22 mouse cellular contexts compared by ENCODE assay signal in the genomic region with DNA sequence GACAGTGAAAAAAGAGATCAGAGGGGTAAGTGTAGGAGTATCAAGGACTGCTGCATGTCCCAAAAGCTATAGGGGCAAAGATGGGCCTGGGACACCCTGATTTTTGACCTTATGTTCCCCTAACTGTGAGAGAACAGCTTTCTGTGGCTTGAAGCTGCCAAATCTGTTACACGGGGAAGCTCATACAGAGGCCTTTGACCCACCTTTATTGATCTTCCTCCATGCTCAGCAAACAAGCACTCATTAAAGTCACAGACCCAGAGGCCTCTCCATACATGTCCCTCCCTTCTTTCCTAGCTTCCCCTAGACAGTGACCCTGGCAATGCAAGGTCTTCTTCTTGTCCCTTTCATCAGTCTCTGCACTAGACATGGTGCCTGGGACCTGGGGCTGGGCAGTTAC. TPM values are rescaled to one million over a fixed set of nuclear protein-coding genes. Genes with fewer than 3 reads are reported as not detected.
DNase-seq lines count a peak whose midpoint lies in the region; ATAC-seq lines count a peak whose summit lies in the region.
"Had no signal": no experiment of that assay in that cellular context is flagged by ENCODE, and none has a peak within 500 bp of the region (broad histone marks: within the 10 kb centered on the region; RNA-seq: fewer than 3 reads in every experiment).

No protein-coding gene starts in this region.

- H3K9ac ChIP-seq in liver, embryonic 13.5 days: no peak overlapping the region
- no peak overlapping the region for H3K9ac ChIP-seq in liver, embryonic 12.5 days
- no peak overlapping the region for H3K9ac ChIP-seq in intestine, embryonic 15.5 days
- H3K9ac ChIP-seq in liver, embryonic 16.5 days (ENCODE audit: low read depth, low read length): no peak overlapping the region
- no peak overlapping the region for H3K9ac ChIP-seq in stomach, embryonic 16.5 days (ENCODE audit: low read length)
- no peak overlapping the region for H3K9ac ChIP-seq in kidney, embryonic 16.5 days (replicated peaks; ENCODE audit: low read length)
- H3K9ac ChIP-seq: embryonic facial prominence, embryonic 15.5 days; hindbrain, embryonic 14.5 days had no signal

- H3K9me3 ChIP-seq in liver, embryonic 13.5 days (replicated peaks): no peaks in the 10 kb centered on the region
- H3K9me3 ChIP-seq in liver, embryonic 12.5 days (replicated peaks): no peaks in the 10 kb centered on the region
- no peaks in the 10 kb centered on the region for H3K9me3 ChIP-seq in intestine, embryonic 15.5 days
- H3K9me3 ChIP-seq in liver, embryonic 16.5 days (replicated peaks; ENCODE audit: control insufficient read depth, low read length): no peaks in the 10 kb centered on the region
- H3K9me3 ChIP-seq in stomach, embryonic 16.5 days (replicated peaks; ENCODE audit: control insufficient read depth, low read length): no peaks in the 10 kb centered on the region
- H3K9me3 ChIP-seq in kidney, embryonic 16.5 days (ENCODE audit: low read length): no peaks in the 10 kb centered on the region
- H3K9me3 ChIP-seq: embryonic facial prominence, embryonic 15.5 days; forebrain, embryonic 10.5 days; hindbrain, embryonic 10.5 days had no signal

- no peaks in the 10 kb centered on the region for H3K36me3 ChIP-seq in liver, embryonic 13.5 days
- H3K36me3 ChIP-seq in liver, embryonic 12.5 days: no peaks in the 10 kb centered on the region
- no peaks in the 10 kb centered on the region for H3K36me3 ChIP-seq in intestine, embryonic 15.5 days
- H3K36me3 ChIP-seq in liver, embryonic 16.5 days (ENCODE audit: control insufficient read depth, insufficient read depth): no peaks in the 10 kb centered on the region
- H3K36me3 ChIP-seq in stomach, embryonic 16.5 days (ENCODE audit: control insufficient read depth, insufficient read depth, low read length): no peaks in the 10 kb centered on the region
- H3K36me3 ChIP-seq in kidney, embryonic 16.5 days (ENCODE audit: insufficient read depth, low read length): no peaks in the 10 kb centered on the region
- H3K36me3 ChIP-seq: embryonic facial prominence, embryonic 15.5 days; forebrain, embryonic 10.5 days; heart, embryonic 10.5 days; hindbrain, embryonic 10.5 days had no signal

- no peak overlapping the region for H3K4me2 ChIP-seq in liver, embryonic 13.5 days
- no peak overlapping the region for H3K4me2 ChIP-seq in liver, embryonic 12.5 days
- H3K4me2 ChIP-seq in intestine, embryonic 15.5 days (replicated peaks): 0 out of 2 replicates have a peak overlapping the region, but pooled peaks have one; percentile 7
- H3K4me2 ChIP-seq in liver, embryonic 16.5 days (ENCODE audit: low read depth, low read length): no peak overlapping the region
- no peak overlapping the region for H3K4me2 ChIP-seq in stomach, embryonic 16.5 days (ENCODE audit: low read depth, low read length)
- no peak overlapping the region for H3K4me2 ChIP-seq in kidney, embryonic 16.5 days (replicated peaks; ENCODE audit: low read depth, low read length)
- H3K4me2 ChIP-seq: embryonic facial prominence, embryonic 15.5 days; hindbrain, embryonic 14.5 days had no signal

- no peak overlapping the region for H3K4me3 ChIP-seq in liver, embryonic 13.5 days (replicated peaks)
- no peak overlapping the region for H3K4me3 ChIP-seq in liver, embryonic 12.5 days
- no peak overlapping the region for H3K4me3 ChIP-seq in intestine, embryonic 15.5 days (replicated peaks)
- H3K4me3 ChIP-seq in liver, embryonic 16.5 days (ENCODE audit: low read depth, low read length): no peak overlapping the region
- no peak overlapping the region for H3K4me3 ChIP-seq in stomach, embryonic 16.5 days (replicated peaks; ENCODE audit: low read length)
- no peak overlapping the region for H3K4me3 ChIP-seq in kidney, embryonic 16.5 days (ENCODE audit: low read length)
- H3K4me3 ChIP-seq: embryonic facial prominence, embryonic 15.5 days; erythroblast, embryonic 14.5 days; forebrain, embryonic 10.5 days; heart, embryonic 10.5 days; hindbrain, embryonic 10.5 days had no signal

- H3K27me3 ChIP-seq in liver, embryonic 13.5 days: 0 out of 2 replicates have a peak, but pooled peaks cover 3% of the 10 kb centered on the region
- peaks cover 8% of the 10 kb centered on the region; the same call in 1 of the 2 replicates for H3K27me3 ChIP-seq in liver, embryonic 12.5 days (replicated peaks)
- no peaks in the 10 kb centered on the region for H3K27me3 ChIP-seq in intestine, embryonic 15.5 days (replicated peaks)
- H3K27me3 ChIP-seq in liver, embryonic 16.5 days (ENCODE audit: control insufficient read depth, insufficient read depth, low read depth, low read length): no peaks in the 10 kb centered on the region
- no peaks in the 10 kb centered on the region for H3K27me3 ChIP-seq in stomach, embryonic 16.5 days (ENCODE audit: control insufficient read depth, insufficient read depth, low read length)
- H3K27me3 ChIP-seq in kidney, embryonic 16.5 days (ENCODE audit: insufficient read depth, low read length): no peaks in the 10 kb centered on the region
- H3K27me3 ChIP-seq: embryonic facial prominence, embryonic 15.5 days had no signal

- peak; percentile 31; the same call in 1 of the 2 replicates for ATAC-seq in liver, embryonic 13.5 days (ENCODE audit: low read depth)
- ATAC-seq in liver, embryonic 12.5 days: no peak
- peak; percentile 83 for ATAC-seq in intestine, embryonic 15.5 days
- ATAC-seq in liver, embryonic 16.5 days (ENCODE audit: low read depth): peak; percentile 78
- peak; percentile 57; the same call in 1 of the 2 replicates for ATAC-seq in stomach, embryonic 16.5 days (ENCODE audit: insufficient read depth, low FRiP score)
- ATAC-seq in kidney, embryonic 16.5 days (ENCODE audit: low FRiP score, low TSS enrichment): no peak; the same call in 1 of the 2 replicates
- ATAC-seq: forebrain, embryonic 14.5 days had no signal

- WGBS in liver, embryonic 13.5 days (ENCODE audit: insufficient replicate concordance): 36% methylated on average over 1 of the region's 1 CpGs
- 58% methylated on average over 1 of the region's 1 CpGs for WGBS in liver, embryonic 12.5 days (ENCODE audit: insufficient replicate concordance)
- 45% methylated on average over 1 of the region's 1 CpGs for WGBS in intestine, embryonic 15.5 days
- WGBS in liver, embryonic 16.5 days (ENCODE audit: insufficient replicate concordance): 29% methylated on average over 1 of the region's 1 CpGs
- WGBS in stomach, embryonic 16.5 days: 30% methylated on average over 1 of the region's 1 CpGs
- WGBS in kidney, embryonic 16.5 days: 32% methylated on average over 1 of the region's 1 CpGs

- no peak overlapping the region for H3K27ac ChIP-seq in liver, embryonic 13.5 days
- no peak overlapping the region for H3K27ac ChIP-seq in liver, embryonic 12.5 days
- peak overlapping the region; percentile 54; the same call in 1 of the 2 replicates for H3K27ac ChIP-seq in intestine, embryonic 15.5 days
- H3K27ac ChIP-seq in liver, embryonic 16.5 days (ENCODE audit: low read length): peak overlapping the region; percentile 20; the same call in 1 of the 2 replicates
- H3K27ac ChIP-seq in stomach, embryonic 16.5 days (ENCODE audit: low read length): no peak overlapping the region
- H3K27ac ChIP-seq in kidney, embryonic 16.5 days (ENCODE audit: low read length): no peak overlapping the region
- H3K27ac ChIP-seq: embryonic facial prominence, embryonic 15.5 days; forebrain, embryonic 10.5 days; heart, embryonic 10.5 days; hindbrain, embryonic 10.5 days; hindbrain, embryonic 14.5 days had no signal

- H3K4me1 ChIP-seq in liver, embryonic 13.5 days (replicated peaks): peaks cover under 1% of the 10 kb centered on the region
- H3K4me1 ChIP-seq in liver, embryonic 12.5 days: peaks cover 4% of the 10 kb centered on the region; the same call in 1 of the 2 replicates
- peaks cover 7% of the 10 kb centered on the region; the same call in 1 of the 2 replicates for H3K4me1 ChIP-seq in intestine, embryonic 15.5 days (replicated peaks)
- no peaks in the 10 kb centered on the region for H3K4me1 ChIP-seq in liver, embryonic 16.5 days (ENCODE audit: control insufficient read depth, low read depth, low read length)
- H3K4me1 ChIP-seq in stomach, embryonic 16.5 days (ENCODE audit: control insufficient read depth, insufficient read depth, low read length): peaks cover 3% of the 10 kb centered on the region
- H3K4me1 ChIP-seq in kidney, embryonic 16.5 days (ENCODE audit: insufficient read depth, low read length): no peaks in the 10 kb centered on the region
- H3K4me1 ChIP-seq: embryonic facial prominence, embryonic 15.5 days; forebrain, embryonic 10.5 days; heart, embryonic 10.5 days; hindbrain, embryonic 10.5 days had no signal

- no peak for DNase-seq in liver, embryonic 13.5 days
- no peak for DNase-seq in kidney, adult 18-20 months
- DNase-seq in left cerebral cortex, adult 8-10 months (ENCODE audit: low spot score in 2 of 2): no peak
- DNase-seq: adrenal gland, postnatal 14 days; cerebellum, adult 18-20 months; cerebellum, postnatal 10 days; heart, postnatal 10 days had no signal

RNA-seq across cellular contexts. Expression of a gene that starts 7.0 kb away (rescaled TPM):
- 0.54 and 0.67 TPM in 2 replicates for polyA plus RNA-seq in liver, embryonic 13.5 days (2015; fragmentation: Nextera tagmentation; extraction: Ambion mirVana)
- polyA plus RNA-seq in liver, embryonic 12.5 days (2016; fragmentation: Nextera tagmentation; extraction: Ambion mirVana): 0.59 and 0.63 TPM in 2 replicates
- 1.7 and 2.5 TPM in 2 replicates for polyA plus RNA-seq in intestine, embryonic 15.5 days (2015; fragmentation: Nextera tagmentation; extraction: Ambion mirVana)
- polyA plus RNA-seq in liver, embryonic 16.5 days (2015; fragmentation: Nextera tagmentation; extraction: Ambion mirVana): 0.70 and 0.78 TPM in 2 replicates
- polyA plus RNA-seq in stomach, embryonic 16.5 days (2015; fragmentation: Nextera tagmentation; extraction: Ambion mirVana): 5.6 and 6.4 TPM in 2 replicates
- under 1 TPM in 1 of 4 experiments, not detected in 3; 0.05 TPM for total RNA-seq in left cerebral cortex, adult 8-10 months (2022)
- 0.27 and 0.44 TPM in 2 replicates for polyA plus RNA-seq in kidney, embryonic 16.5 days (2015; fragmentation: Nextera tagmentation; extraction: Ambion mirVana)
- total RNA-seq: adrenal gland, postnatal 14 days; MEL had no signal
- polyA plus RNA-seq: embryonic facial prominence, embryonic 11.5 days; erythroblast, embryonic 14.5 days; forebrain, embryonic 14.5 days; heart, embryonic 14.5 days; hindbrain, embryonic 14.5 days had no signal

Comparison
In these comparisons a context has a peak if more than half of its experiments do, and no peak if none do; other contexts are left out.
1. ATAC-seq: peak in liver, embryonic 13.5 days (single experiment), intestine, embryonic 15.5 days (single experiment), liver, embryonic 16.5 days (single experiment) and stomach, embryonic 16.5 days (single experiment); none in liver, embryonic 12.5 days (single experiment) and kidney, embryonic 16.5 days (single experiment).
2. H3K27ac ChIP-seq: peak in intestine, embryonic 15.5 days (single experiment) and liver, embryonic 16.5 days (single experiment); none in liver, embryonic 13.5 days (single experiment), liver, embryonic 12.5 days (single experiment), stomach, embryonic 16.5 days (single experiment) and kidney, embryonic 16.5 days (single experiment).